Mouse (Mus musculus) forebrain, embryonic 15.5 days (tissue): ENCODE measurements around the gene Nat8l. TPM values are rescaled to one million over a fixed set of nuclear protein-coding genes. Genes with fewer than 3 reads are reported as not detected.

Source experiments
- ATAC-seq: fragments of 200-750 bp; cut with Nextera tagmentation; replicated peaks from 2 replicates; pipeline ENCODE4 v1.8.0; 2017; ENCODE audit warnings: mild to moderate bottlenecking, moderate TSS enrichment, moderate library complexity
- H3K27ac ChIP-seq: fragments of 300-500 bp; sonication (generic); replicated peaks from 2 replicates; pipeline ENCODE4 v1.5.1; 2015; ENCODE audit warnings: mild to moderate bottlenecking, inconsistent platforms
- H3K27me3 ChIP-seq: fragments of 300-500 bp; sonication (generic); 2 replicates; pipeline ENCODE4 v1.6.1; 2015; ENCODE audit warnings: inconsistent platforms
- H3K36me3 ChIP-seq: fragments of 300-500 bp; sonication (generic); 2 replicates; pipeline ENCODE4 v1.6.1; 2015; ENCODE audit warnings: mild to moderate bottlenecking, inconsistent platforms
- H3K4me1 ChIP-seq: fragments of 300-500 bp; sonication (generic); 2 replicates; pipeline ENCODE4 v1.6.1; 2015; ENCODE audit warnings: inconsistent platforms
- H3K4me2 ChIP-seq: fragments of 300-500 bp; sonication (generic); replicated peaks from 2 replicates; pipeline ENCODE4 v1.6.1; 2015; ENCODE audit warnings: mild to moderate bottlenecking, inconsistent platforms
- H3K4me3 ChIP-seq: fragments of 300-500 bp; sonication (generic); 2 replicates; pipeline ENCODE4 v1.5.1; 2015; ENCODE audit warnings: mild to moderate bottlenecking, inconsistent platforms
- H3K9ac ChIP-seq: fragments of 300-500 bp; sonication (generic); replicated peaks from 2 replicates; pipeline ENCODE4 v1.6.1; 2015; ENCODE audit warnings: mild to moderate bottlenecking, inconsistent platforms
- H3K9me3 ChIP-seq: fragments of 300-500 bp; sonication (generic); 2 replicates; pipeline ENCODE4 v1.6.1; 2016; ENCODE audit warnings: inconsistent platforms
- WGBS: fragments of 180-500 bp; shearing (Covaris S2); methylation state at CpG from one replicate; pipeline ENCODE4 v1.1.7; 2015; ENCODE audit warnings: mixed read lengths; 5-methylcytosine and 5-hydroxymethylcytosine counted together
- polyA plus RNA-seq: library from polyadenylated mRNA; unstranded; fragments of >200 nt; fragmentation: Nextera tagmentation; extraction: Ambion mirVana; gene quantifications from 2 replicates; pipeline ENCODE4 v1.2.1, GENCODE M21; 2015

Gene Nat8l
- polyA plus RNA-seq, 1 experiment from 2014 or later: 4.0 TPM

DNA sequence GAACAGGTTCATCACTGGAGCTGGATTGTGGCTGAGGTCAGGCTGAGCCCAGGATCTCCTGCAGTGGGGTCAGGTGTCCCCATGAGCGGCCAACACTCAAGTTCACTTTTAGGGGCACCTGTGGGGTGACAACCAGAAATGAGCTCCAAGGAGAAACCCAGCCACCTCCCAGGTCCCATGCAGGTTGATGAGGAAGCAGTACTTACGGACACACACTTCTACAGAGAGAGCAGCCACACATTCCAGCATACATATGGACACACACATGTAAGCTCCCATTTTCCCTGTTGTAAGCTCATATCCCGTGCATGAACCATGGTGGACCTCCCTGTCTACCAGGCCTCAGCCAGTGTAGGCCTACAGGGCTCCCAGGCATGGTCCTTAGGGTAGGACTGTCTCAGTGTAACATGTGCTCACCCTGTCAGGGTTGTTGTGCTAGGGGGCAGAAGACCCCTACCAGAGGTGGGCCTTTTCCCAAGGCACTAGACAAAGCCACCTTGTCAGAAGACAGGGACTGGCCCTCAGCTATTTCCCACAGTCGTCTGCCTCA, 11.7 kb downstream of the Nat8l start:
- Histone ChIP-seq H3K27ac (no peak overlapping the region), H3K4me3 (no peak overlapping the region), H3K9me3 (no peaks in the 10 kb centered on the region), H3K36me3 (no peaks in the 10 kb centered on the region), H3K4me1 (peaks cover 11% of the 10 kb centered on the region), H3K9ac (no peak overlapping the region), H3K4me2 (no peak overlapping the region), H3K27me3 (no peaks in the 10 kb centered on the region)
- WGBS: 90% methylated on average over 4 of the region's 4 CpGs
- ATAC-seq: no peak

DNA sequence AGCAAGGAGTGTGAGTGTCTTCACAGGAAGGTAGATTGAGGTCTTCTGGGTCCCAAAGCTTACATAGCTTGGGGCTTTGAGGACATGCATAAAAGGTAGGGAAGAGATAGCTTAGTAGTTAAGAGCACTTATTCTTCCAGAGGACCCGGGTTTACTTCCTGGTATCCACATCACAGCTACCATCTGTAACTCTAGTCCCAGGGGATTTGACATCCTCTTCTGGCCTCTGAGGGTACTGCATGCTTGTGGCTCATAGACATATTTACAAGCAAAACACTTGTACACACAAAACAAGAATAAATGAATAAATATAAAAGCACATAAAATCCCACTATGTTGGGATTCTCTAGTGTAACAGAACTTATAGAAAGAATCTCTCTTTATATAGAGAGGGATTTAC, 18.9 kb downstream of the Nat8l start:
- no peak overlapping the region for H3K9ac ChIP-seq
- H3K27ac ChIP-seq: no peak overlapping the region
- H3K27me3 ChIP-seq: no peaks in the 10 kb centered on the region
- H3K4me2 ChIP-seq: no peak overlapping the region
- no peak overlapping the region for H3K4me3 ChIP-seq
- WGBS: 73% methylated on average over 1 of the region's 1 CpGs
- no peaks in the 10 kb centered on the region for H3K36me3 ChIP-seq
- ATAC-seq: no peak
- H3K9me3 ChIP-seq: no peaks in the 10 kb centered on the region
- no peaks in the 10 kb centered on the region for H3K4me1 ChIP-seq

DNA sequence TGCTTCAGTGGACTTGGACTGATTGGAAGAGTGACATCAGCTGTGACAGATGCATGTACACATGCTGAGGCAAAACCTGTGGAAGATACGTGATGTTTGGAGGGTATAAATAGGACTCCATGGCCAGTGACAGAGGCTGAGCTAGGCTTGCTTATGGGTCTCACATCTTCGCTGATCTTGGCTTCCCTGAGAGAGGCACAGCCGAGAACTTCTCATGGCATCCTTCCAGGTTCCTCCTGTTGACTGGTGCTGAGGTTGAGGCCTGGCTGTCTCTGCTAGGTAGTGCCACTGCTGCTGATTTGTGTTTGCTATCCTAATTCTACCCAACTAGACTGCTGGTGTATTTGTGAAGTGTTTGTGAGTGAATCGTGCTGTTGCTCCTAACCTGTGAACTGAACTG, 23.2 kb downstream of the Nat8l start:
- Histone ChIP-seq H3K4me2 (no peak overlapping the region), H3K27ac (no peak overlapping the region), H3K36me3 (no peaks in the 10 kb centered on the region), H3K9ac (no peak overlapping the region), H3K9me3 (no peaks in the 10 kb centered on the region), H3K4me3 (no peak overlapping the region), H3K4me1 (no peaks in the 10 kb centered on the region), H3K27me3 (no peaks in the 10 kb centered on the region)
- ATAC-seq: no peak
- 79% methylated on average over 4 of the region's 4 CpGs for WGBS

DNA sequence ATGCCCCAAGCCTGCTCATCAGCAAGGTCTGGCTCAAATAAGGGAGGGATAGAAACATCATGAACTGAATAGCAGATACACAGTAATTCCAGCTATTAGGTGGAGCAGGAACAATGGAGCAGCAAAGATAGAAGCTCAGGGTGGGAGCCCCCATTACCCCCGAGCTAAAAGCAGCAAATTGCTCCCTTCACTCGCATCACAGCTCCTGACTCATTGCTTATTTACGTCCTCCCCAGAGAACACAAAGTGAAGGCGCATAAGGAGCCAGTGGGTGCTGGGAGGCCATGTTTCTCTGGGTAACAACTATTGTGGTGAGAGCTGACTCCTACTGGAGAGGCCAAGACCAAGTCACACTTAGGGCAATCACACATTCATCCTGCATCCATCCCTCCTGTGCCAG, 34.3 kb downstream of the Nat8l start:
- H3K27ac ChIP-seq: no peak overlapping the region
- H3K9ac ChIP-seq: no peak overlapping the region
- H3K4me2 ChIP-seq: no peak overlapping the region
- H3K27me3 ChIP-seq: no peaks in the 10 kb centered on the region
- WGBS: 60% methylated on average over 4 of the region's 4 CpGs
- ATAC-seq: no peak
- H3K4me3 ChIP-seq: no peak overlapping the region
- no peaks in the 10 kb centered on the region for H3K4me1 ChIP-seq
- no peaks in the 10 kb centered on the region for H3K9me3 ChIP-seq
- H3K36me3 ChIP-seq: no peaks in the 10 kb centered on the region

DNA sequence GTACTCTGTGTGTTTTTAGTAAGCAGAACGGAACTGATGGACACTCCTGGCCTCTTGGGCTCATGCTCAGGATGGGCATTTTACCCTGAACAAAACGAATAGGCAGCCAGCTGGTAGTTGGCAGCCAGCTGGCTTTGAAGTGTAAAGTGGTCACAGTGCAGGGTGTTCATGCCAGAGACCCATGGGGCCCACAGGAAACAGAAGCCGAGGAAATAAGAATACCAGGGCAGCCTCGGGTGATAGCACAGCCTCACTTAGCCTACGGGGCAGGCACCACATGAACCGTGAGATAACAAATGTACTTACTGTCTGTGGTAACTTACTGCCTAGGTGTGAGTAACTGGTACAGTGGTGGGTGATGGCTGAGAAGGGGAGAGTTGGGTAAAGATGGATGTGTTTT, 35.2 kb downstream of the Nat8l start:
- H3K4me3 ChIP-seq: no peak overlapping the region
- 75% methylated on average over 6 of the region's 6 CpGs for WGBS
- H3K27ac ChIP-seq: no peak overlapping the region
- no peak overlapping the region for H3K9ac ChIP-seq
- H3K4me1 ChIP-seq: no peaks in the 10 kb centered on the region
- no peak for ATAC-seq
- H3K9me3 ChIP-seq: no peaks in the 10 kb centered on the region
- H3K36me3 ChIP-seq: no peaks in the 10 kb centered on the region
- no peak overlapping the region for H3K4me2 ChIP-seq
- H3K27me3 ChIP-seq: no peaks in the 10 kb centered on the region

DNA sequence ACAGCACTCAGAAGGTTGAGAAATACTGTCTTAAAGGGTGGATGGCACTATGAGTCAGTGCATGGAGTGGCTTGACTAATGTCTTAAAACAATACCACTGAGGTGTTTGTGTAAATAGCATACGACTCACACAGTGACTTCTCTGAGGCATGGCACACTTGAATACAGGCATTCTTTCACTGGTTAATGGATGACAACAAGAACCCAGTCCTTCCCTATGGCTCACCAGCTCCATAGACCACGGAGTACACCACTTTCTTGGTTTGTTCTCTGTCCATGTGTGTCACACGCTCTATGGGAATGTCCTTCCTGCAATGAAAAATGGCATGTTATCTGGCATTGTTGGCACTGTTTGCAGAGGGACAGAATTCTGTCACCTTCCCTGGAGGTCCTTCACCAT, 36.7 kb downstream of the Nat8l start:
- Histone ChIP-seq H3K4me1 (no peaks in the 10 kb centered on the region), H3K4me3 (no peak overlapping the region), H3K9me3 (no peaks in the 10 kb centered on the region), H3K36me3 (no peaks in the 10 kb centered on the region), H3K27me3 (no peaks in the 10 kb centered on the region), H3K27ac (no peak overlapping the region), H3K4me2 (no peak overlapping the region), H3K9ac (no peak overlapping the region)
- WGBS: 77% methylated on average over 3 of the region's 3 CpGs
- no peak for ATAC-seq

Other genes with a start within 250 kb of the Nat8l start
- gene Letm1, start 213.2 kb upstream of the Nat8l start, polyA plus RNA-seq: 69.5 and 72.3 TPM in 2 replicates
- gene Nsd2, start 175.3 kb upstream of the Nat8l start, polyA plus RNA-seq: 90.4 and 92.3 TPM in 2 replicates
- gene Nelfa, start 59.6 kb upstream of the Nat8l start, polyA plus RNA-seq: 43.5 and 46.9 TPM in 2 replicates
- gene Gm1673, start 12.6 kb upstream of the Nat8l start, polyA plus RNA-seq: 544 and 580 TPM in 2 replicates
- gene Poln, start 173.5 kb downstream of the Nat8l start, polyA plus RNA-seq: 0.19 and 0.34 TPM in 2 replicates
- 19.1 and 20.9 TPM in 2 replicates for gene Haus3, start 173.5 kb downstream of the Nat8l start, polyA plus RNA-seq
- 40.5 and 44.5 TPM in 2 replicates for gene Mxd4, start 191.7 kb downstream of the Nat8l start, polyA plus RNA-seq